Mouse (Mus musculus) embryonic facial prominence, embryonic 13.5 days (tissue): ENCODE measurements at regions not wholly inside any gene's neighbourhood (a gene's known extent, or its start where the extent isn't known, plus 50 kb on each side); places are given as distances from the start of the nearest gene placed in this dataset.

Source experiments
- ATAC-seq: fragments of 200-750 bp; cut with Nextera tagmentation; 2 replicates; pipeline ENCODE4 v1.8.0; 2017; ENCODE audit warnings: low read depth; ENCODE audit not compliant: insufficient number of reproducible peaks, insufficient read depth, low FRiP score, low TSS enrichment
- H3K27ac ChIP-seq: fragments of 300-500 bp; sonication (generic); 2 replicates; pipeline ENCODE4 v1.5.1; 2015; ENCODE audit warnings: moderate library complexity, mild to moderate bottlenecking, inconsistent platforms
- H3K27me3 ChIP-seq: fragments of 300-500 bp; sonication (generic); 2 replicates; pipeline ENCODE4 v1.6.1; 2015; ENCODE audit warnings: mild to moderate bottlenecking, inconsistent platforms
- H3K36me3 ChIP-seq: fragments of 300-500 bp; sonication (generic); 2 replicates; pipeline ENCODE4 v1.6.1; 2015; ENCODE audit warnings: mild to moderate bottlenecking, inconsistent platforms
- H3K4me1 ChIP-seq: fragments of 300-500 bp; sonication (generic); 2 replicates; pipeline ENCODE4 v1.6.1; 2015; ENCODE audit warnings: inconsistent platforms
- H3K4me2 ChIP-seq: fragments of 300-500 bp; sonication (generic); 2 replicates; pipeline ENCODE4 v1.6.1; 2015; ENCODE audit warnings: moderate library complexity, mild to moderate bottlenecking, inconsistent platforms
- H3K4me3 ChIP-seq: fragments of 300-500 bp; sonication (generic); 2 replicates; pipeline ENCODE4 v1.5.1; 2015; ENCODE audit warnings: mild to moderate bottlenecking, inconsistent platforms
- H3K9ac ChIP-seq: fragments of 300-500 bp; sonication (generic); 2 replicates; pipeline ENCODE4 v1.6.1; 2015; ENCODE audit warnings: mild to moderate bottlenecking, inconsistent platforms
- H3K9me3 ChIP-seq: fragments of 300-500 bp; sonication (generic); 2 replicates; pipeline ENCODE4 v1.6.1; 2016; ENCODE audit warnings: inconsistent platforms
- WGBS: fragments of 180-500 bp; shearing (Covaris S2); methylation state at CpG from one replicate; pipeline ENCODE4 v1.1.7; 2015; ENCODE audit warnings: mixed read lengths; 5-methylcytosine and 5-hydroxymethylcytosine counted together

DNA sequence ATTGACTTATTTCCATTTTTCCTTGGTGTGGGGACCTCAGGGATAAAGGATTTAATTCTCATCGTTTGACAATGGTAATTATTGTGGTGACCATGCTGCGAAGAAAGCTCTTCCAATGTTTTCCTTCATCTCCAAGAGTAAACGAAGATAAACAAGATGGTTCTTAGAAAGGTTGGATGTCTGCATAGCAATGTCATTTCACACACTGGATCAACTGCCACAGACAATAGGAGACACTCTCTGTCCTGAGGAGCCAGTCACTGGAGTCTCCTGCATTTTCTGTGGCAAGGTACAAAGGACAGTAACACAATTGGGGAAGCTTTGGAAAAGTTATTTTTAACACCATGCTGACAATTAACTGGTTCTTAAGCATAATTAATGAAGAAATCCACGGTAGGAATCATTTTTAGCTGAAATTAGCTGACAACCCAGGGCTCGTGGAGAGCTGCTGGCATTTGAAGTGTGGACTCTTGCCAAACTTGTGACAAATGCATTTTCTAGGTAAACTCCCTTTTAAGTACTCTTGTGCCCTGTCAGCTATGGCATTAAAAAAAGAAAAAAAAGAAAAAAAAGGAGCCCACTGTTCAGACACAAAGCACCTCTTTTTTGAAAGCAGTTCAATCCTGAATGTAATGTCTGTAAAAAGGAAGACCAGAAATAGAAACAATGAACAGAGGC lies 475.8 kb downstream of the Otol1 start:
- Histone ChIP-seq H3K9me3 (no peaks in the 10 kb centered on the region), H3K4me2 (no peak overlapping the region), H3K27me3 (no peaks in the 10 kb centered on the region), H3K36me3 (no peaks in the 10 kb centered on the region), H3K9ac (no peak overlapping the region), H3K4me1 (no peaks in the 10 kb centered on the region), H3K27ac (no peak overlapping the region), H3K4me3 (no peak overlapping the region)
- WGBS, result 65% methylated on average over 5 of the region's 5 CpGs
- no peak for ATAC-seq

GRCm38 (mm10) chr3:70496431-70496830 lies 489.0 kb downstream of the Otol1 start:
- Histone ChIP-seq H3K36me3 (no peaks in the 10 kb centered on the region), H3K27ac (no peak overlapping the region), H3K4me1 (peaks cover 13% of the 10 kb centered on the region; the same call in 1 of the 2 replicates), H3K4me3 (no peak overlapping the region), H3K9me3 (no peaks in the 10 kb centered on the region), H3K4me2 (no peak overlapping the region), H3K9ac (no peak overlapping the region), H3K27me3 (no peaks in the 10 kb centered on the region)
- ATAC-seq, result no peak

GRCm38 (mm10) chr3:70500245-70500858 lies 492.9 kb downstream of the Otol1 start:
- Histone ChIP-seq H3K36me3 (no peaks in the 10 kb centered on the region), H3K4me2 (no peak overlapping the region), H3K4me1 (peaks cover 13% of the 10 kb centered on the region; the same call in 1 of the 2 replicates), H3K27ac (no peak overlapping the region), H3K9ac (no peak overlapping the region), H3K27me3 (no peaks in the 10 kb centered on the region), H3K4me3 (no peak overlapping the region), H3K9me3 (no peaks in the 10 kb centered on the region)
- ATAC-seq, result no peak
- 76% methylated on average over 5 of the region's 5 CpGs for WGBS

GRCm38 (mm10) chr3:70500991-70501961 lies 493.9 kb downstream of the Otol1 start:
- Histone ChIP-seq H3K4me2 (no peak overlapping the region), H3K9me3 (no peaks in the 10 kb centered on the region)

GRCm38 (mm10) chr3:70533593-70534321 lies 526.3 kb downstream of the Otol1 start:
- no peaks in the 10 kb centered on the region for H3K9me3 ChIP-seq
- 89% methylated on average over 2 of the region's 2 CpGs for WGBS
- H3K27ac ChIP-seq, result no peak overlapping the region
- no peak overlapping the region for H3K4me3 ChIP-seq
- H3K27me3 ChIP-seq, result no peaks in the 10 kb centered on the region
- no peak overlapping the region for H3K9ac ChIP-seq
- H3K4me2 ChIP-seq, result no peak overlapping the region
- H3K36me3 ChIP-seq, result no peaks in the 10 kb centered on the region
- H3K4me1 ChIP-seq, result no peaks in the 10 kb centered on the region
- ATAC-seq, result no peak

More at GRCm38 (mm10) chr3:70500991-70501961, 493.9 kb downstream of the Otol1 start:
- peak overlapping the region; percentile 48; the same call in 1 of the 2 replicates for H3K27ac ChIP-seq
- H3K27me3 ChIP-seq, result no peaks in the 10 kb centered on the region
- peaks cover 13% of the 10 kb centered on the region; the same call in 1 of the 2 replicates for H3K4me1 ChIP-seq
- no peaks in the 10 kb centered on the region for H3K36me3 ChIP-seq
- ATAC-seq, result no peak
- H3K9ac ChIP-seq, result no peak overlapping the region
- WGBS, result 52% methylated on average over 9 of the region's 9 CpGs
- no peak overlapping the region for H3K4me3 ChIP-seq

DNA sequence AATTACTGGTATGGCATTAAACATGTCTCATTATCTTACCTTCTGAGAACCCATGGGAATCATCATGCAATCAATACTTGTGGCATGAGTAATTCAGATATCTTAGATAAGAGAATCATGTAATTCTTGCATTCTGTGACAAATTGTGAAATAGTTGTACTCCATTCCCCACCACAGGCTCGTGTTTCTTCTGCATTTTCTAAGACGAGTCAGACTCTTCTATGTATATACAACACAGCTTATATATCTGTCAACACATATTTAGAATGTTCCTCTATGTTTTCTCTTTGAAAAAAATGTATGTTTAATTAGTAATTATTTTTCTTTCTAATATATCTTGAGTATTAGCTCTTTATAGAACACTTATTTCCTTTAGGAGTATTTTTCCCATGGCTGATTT lies 527.7 kb downstream of the Otol1 start:
- Histone ChIP-seq H3K9ac (no peak overlapping the region), H3K4me2 (no peak overlapping the region), H3K27ac (no peak overlapping the region), H3K4me3 (no peak overlapping the region), H3K36me3 (no peaks in the 10 kb centered on the region), H3K27me3 (no peaks in the 10 kb centered on the region), H3K9me3 (no peaks in the 10 kb centered on the region), H3K4me1 (no peaks in the 10 kb centered on the region)
- ATAC-seq, result no peak
- 74% methylated on average over 2 of the region's 2 CpGs for whole genome bisulfite sequencing

GRCm38 (mm10) chr3:70543911-70544310 lies 536.5 kb downstream of the Otol1 start:
- Histone ChIP-seq H3K27ac (no peak overlapping the region), H3K4me1 (no peaks in the 10 kb centered on the region), H3K36me3 (no peaks in the 10 kb centered on the region), H3K9ac (no peak overlapping the region), H3K9me3 (no peaks in the 10 kb centered on the region), H3K27me3 (no peaks in the 10 kb centered on the region), H3K4me2 (no peak overlapping the region), H3K4me3 (no peak overlapping the region)
- WGBS, result 77% methylated on average over 1 of the region's 1 CpGs
- ATAC-seq, result no peak

GRCm38 (mm10) chr3:70557821-70558220 lies 550.4 kb downstream of the Otol1 start:
- Histone ChIP-seq H3K27me3 (no peaks in the 10 kb centered on the region), H3K4me3 (no peak overlapping the region), H3K9me3 (no peaks in the 10 kb centered on the region), H3K4me2 (no peak overlapping the region), H3K27ac (no peak overlapping the region), H3K9ac (no peak overlapping the region), H3K4me1 (no peaks in the 10 kb centered on the region), H3K36me3 (no peaks in the 10 kb centered on the region)
- 75% methylated on average over 4 of the region's 4 CpGs for WGBS
- no peak for ATAC-seq

- no peaks in the 10 kb centered on the region for H3K27me3 ChIP-seq
- H3K9ac ChIP-seq, result no peak overlapping the region
- WGBS, result 93% methylated on average over 3 of the region's 3 CpGs
- H3K9me3 ChIP-seq, result no peaks in the 10 kb centered on the region
- H3K36me3 ChIP-seq, result no peaks in the 10 kb centered on the region
- no peak overlapping the region for H3K27ac ChIP-seq
- ATAC-seq, result no peak
- H3K4me3 ChIP-seq, result no peak overlapping the region
- no peak overlapping the region for H3K4me2 ChIP-seq
- no peaks in the 10 kb centered on the region for H3K4me1 ChIP-seq
Observed at GRCm38 (mm10) chr3:70566140-70566857, 558.9 kb downstream of the Otol1 start.

GRCm38 (mm10) chr3:70594785-70595184 lies 587.4 kb downstream of the Otol1 start:
- Histone ChIP-seq H3K27ac (no peak overlapping the region), H3K9me3 (no peaks in the 10 kb centered on the region)
- WGBS, result 40% methylated on average over 4 of the region's 4 CpGs

More at GRCm38 (mm10) chr3:70594785-70595184, 587.4 kb downstream of the Otol1 start:
- H3K9ac ChIP-seq, result no peak overlapping the region
- H3K36me3 ChIP-seq, result no peaks in the 10 kb centered on the region
- ATAC-seq, result no peak
- no peak overlapping the region for H3K4me3 ChIP-seq
- no peak overlapping the region for H3K4me2 ChIP-seq
- H3K27me3 ChIP-seq, result no peaks in the 10 kb centered on the region
- H3K4me1 ChIP-seq, result no peaks in the 10 kb centered on the region
